Mouse (Mus musculus) bone marrow macrophage, adult 2 months (primary cell): ENCODE measurements around the gene Immt.

Source experiments
- CTCF ChIP-seq: IDR thresholded peaks from 2 replicates; pipeline ENCODE4 v1.5.1; 2012; ENCODE audit warnings: low read depth, mild to moderate bottlenecking, low read length, moderate library complexity
- POLR2A ChIP-seq: IDR thresholded peaks from 2 replicates; pipeline ENCODE4 v1.6.1; 2012; ENCODE audit warnings: mild to moderate bottlenecking, low read depth, low read length, borderline replicate concordance

GRCm38 (mm10) chr6:71806713-71807112, 24.4 kb upstream of the Immt start:
- TF ChIP-seq CTCF (no peak), POLR2A (no peak)
